Mouse (Mus musculus) cerebellum, adult 2 months (tissue): ENCODE results near the gene Cabin1.

Experiments used
- CTCF ChIP-seq: fragments of 200-500 bp; IDR thresholded peaks from 2 replicates; pipeline ENCODE4 v1.5.1; 2011; ENCODE audit warnings: low read depth, mild to moderate bottlenecking, control low read depth, low read length, moderate library complexity, borderline replicate concordance; ENCODE audit not compliant: insufficient read depth
- POLR2A ChIP-seq: fragments of 200-500 bp; IDR thresholded peaks from 2 replicates; pipeline ENCODE4 v1.6.1; 2011; ENCODE audit warnings: low read length, control low read depth, borderline replicate concordance; ENCODE audit not compliant: insufficient read depth

GRCm38 (mm10) chr10:75600189-75600730, 163.9 kb downstream of the Cabin1 start:
- TF ChIP-seq CTCF (no peak), POLR2A (no peak)
